Mouse (Mus musculus): ENCODE measurements at regions not wholly inside any gene's neighbourhood (a gene's known extent, or its start where the extent isn't known, plus 50 kb on each side); places are given as distances from the start of the nearest gene placed in this dataset.
"Not testable (repeated sequence)": the region's sequence is repeated elsewhere in the genome, so short reads cannot be mapped to it uniquely, and the experiment has no call there.

- ATAC-seq (replicated peaks; ENCODE audit: low FRiP score, poor library complexity, severe bottlenecking) = no peak
These were observed 450.9 kb downstream of the Tns1 start for GRCm38 (mm10) chr1:73673191-73673850.

GRCm38 (mm10) chr1:73672239-73672638 lies 452.0 kb downstream of the Tns1 start:
- no peak for ATAC-seq (replicated peaks; ENCODE audit: low FRiP score, poor library complexity, severe bottlenecking)

GRCm38 (mm10) chr1:73668691-73669090 lies 455.6 kb downstream of the Tns1 start:
- no peak for ATAC-seq (replicated peaks; ENCODE audit: low FRiP score, poor library complexity, severe bottlenecking)

GRCm38 (mm10) chr1:73663546-73663945 lies 460.7 kb downstream of the Tns1 start:
- ATAC-seq (replicated peaks; ENCODE audit: low FRiP score, poor library complexity, severe bottlenecking) = no peak

GRCm38 (mm10) chr1:73645011-73645410 lies 479.2 kb downstream of the Tns1 start:
- ATAC-seq (replicated peaks; ENCODE audit: low FRiP score, poor library complexity, severe bottlenecking) = no peak

GRCm38 (mm10) chr1:73644394-73644793 lies 479.9 kb downstream of the Tns1 start:
- ATAC-seq (replicated peaks; ENCODE audit: low FRiP score, poor library complexity, severe bottlenecking) = no peak

- ATAC-seq (replicated peaks; ENCODE audit: low FRiP score, poor library complexity, severe bottlenecking) = no peak
These were observed 480.8 kb downstream of the Tns1 start for GRCm38 (mm10) chr1:73643431-73643830.

GRCm38 (mm10) chr1:73642691-73643109 lies 481.5 kb downstream of the Tns1 start:
- ATAC-seq (replicated peaks; ENCODE audit: low FRiP score, poor library complexity, severe bottlenecking) = no peak

- ATAC-seq (replicated peaks; ENCODE audit: low FRiP score, poor library complexity, severe bottlenecking) = no peak
These were observed 482.8 kb downstream of the Tns1 start for GRCm38 (mm10) chr1:73641456-73641855.

GRCm38 (mm10) chr1:73640726-73641451 lies 483.4 kb downstream of the Tns1 start:
- no peak for ATAC-seq (replicated peaks; ENCODE audit: low FRiP score, poor library complexity, severe bottlenecking)

GRCm38 (mm10) chr1:73635709-73636108 lies 488.5 kb downstream of the Tns1 start:
- ATAC-seq (replicated peaks; ENCODE audit: low FRiP score, poor library complexity, severe bottlenecking) = no peak

GRCm38 (mm10) chr1:73634871-73635270 lies 489.4 kb downstream of the Tns1 start:
- no peak for ATAC-seq (replicated peaks; ENCODE audit: low FRiP score, poor library complexity, severe bottlenecking)

GRCm38 (mm10) chr1:73633071-73633470 lies 491.2 kb downstream of the Tns1 start:
- no peak for ATAC-seq (replicated peaks; ENCODE audit: low FRiP score, poor library complexity, severe bottlenecking)

GRCm38 (mm10) chr1:73630363-73630762 lies 493.9 kb downstream of the Tns1 start:
- ATAC-seq (replicated peaks; ENCODE audit: low FRiP score, poor library complexity, severe bottlenecking) = no peak

- no peak for ATAC-seq (replicated peaks; ENCODE audit: low FRiP score, poor library complexity, severe bottlenecking)
These were observed 498.9 kb downstream of the Tns1 start for GRCm38 (mm10) chr1:73625365-73625764.

- not testable (repeated sequence) for ATAC-seq (replicated peaks; ENCODE audit: low FRiP score, poor library complexity, severe bottlenecking)
These were observed 503.1 kb downstream of the Tns1 start for GRCm38 (mm10) chr1:73621121-73621520.

- ATAC-seq (replicated peaks; ENCODE audit: low FRiP score, poor library complexity, severe bottlenecking) = no peak
These were observed 505.6 kb downstream of the Tns1 start for GRCm38 (mm10) chr1:73618551-73619170.

GRCm38 (mm10) chr1:73593653-73594385 lies 530.4 kb downstream of the Tns1 start:
- no peak for ATAC-seq (replicated peaks; ENCODE audit: low FRiP score, poor library complexity, severe bottlenecking)

GRCm38 (mm10) chr1:73591342-73592099 lies 532.7 kb downstream of the Tns1 start:
- ATAC-seq (replicated peaks; ENCODE audit: low FRiP score, poor library complexity, severe bottlenecking) = no peak

GRCm38 (mm10) chr1:73579680-73580079 lies 544.6 kb downstream of the Tns1 start:
- ATAC-seq (replicated peaks; ENCODE audit: low FRiP score, poor library complexity, severe bottlenecking) = no peak

Data from erythroblast, adult 5-6 weeks (primary cell).